Mouse (Mus musculus) stomach, embryonic 14.5 days (tissue): ENCODE results near the gene Rftn1. TPM values are rescaled to one million over a fixed set of nuclear protein-coding genes. Genes with fewer than 3 reads are reported as not detected.

ENCODE experiments used
- ATAC-seq: fragments of 200-750 bp; cut with Nextera tagmentation; 2 replicates; pipeline ENCODE4 v1.8.0; 2017; ENCODE audit warnings: low read depth, moderate TSS enrichment; ENCODE audit not compliant: insufficient number of reproducible peaks, insufficient read depth, low FRiP score
- H3K27ac ChIP-seq: fragments of 300-500 bp; sonication (generic); 2 replicates; pipeline ENCODE4 v1.5.1; 2014; ENCODE audit warnings: mild to moderate bottlenecking, low read length, moderate library complexity, mixed read lengths
- H3K27me3 ChIP-seq: fragments of 300-500 bp; sonication (generic); 2 replicates; pipeline ENCODE4 v1.6.1; 2014; ENCODE audit warnings: low read length, control low read depth, mixed read lengths; ENCODE audit not compliant: control insufficient read depth, insufficient read depth
- H3K36me3 ChIP-seq: fragments of 300-500 bp; sonication (generic); 2 replicates; pipeline ENCODE4 v1.6.1; 2014; ENCODE audit warnings: mild to moderate bottlenecking, control low read depth, low read length, moderate library complexity, mixed read lengths; ENCODE audit not compliant: control insufficient read depth, insufficient read depth
- H3K4me1 ChIP-seq: fragments of 300-500 bp; sonication (generic); 2 replicates; pipeline ENCODE4 v1.6.1; 2014; ENCODE audit warnings: low read length, control low read depth, mixed read lengths; ENCODE audit not compliant: control insufficient read depth, insufficient read depth
- H3K4me2 ChIP-seq: fragments of 300-500 bp; sonication (generic); replicated peaks from 2 replicates; pipeline ENCODE4 v1.6.1; 2014; ENCODE audit warnings: low read depth, low read length, control low read depth
- H3K4me3 ChIP-seq: fragments of 300-500 bp; sonication (generic); 2 replicates; pipeline ENCODE4 v1.5.1; 2014; ENCODE audit warnings: low read depth, low read length, control low read depth
- H3K9ac ChIP-seq: fragments of 300-500 bp; sonication (generic); replicated peaks from 2 replicates; pipeline ENCODE4 v1.6.1; 2014; ENCODE audit warnings: low read depth, mild to moderate bottlenecking, control low read depth, low read length, moderate library complexity, mixed read lengths
- H3K9me3 ChIP-seq: fragments of 300-500 bp; sonication (generic); 2 replicates; pipeline ENCODE4 v1.6.1; 2016; ENCODE audit warnings: low read depth, low read length, control low read depth; ENCODE audit not compliant: control insufficient read depth
- WGBS: fragments of 180-500 bp; shearing (Covaris S2); extraction: QIAGEN DNeasy Blood & Tissue Kit; methylation state at CpG from one replicate; pipeline ENCODE4 v1.1.7; 2014; 5-methylcytosine and 5-hydroxymethylcytosine counted together
- polyA plus RNA-seq: library from polyadenylated mRNA; unstranded; fragments of >200 nt; fragmentation: Nextera tagmentation; extraction: Ambion mirVana; gene quantifications from 2 replicates; pipeline ENCODE4 v1.2.1, GENCODE M21; 2014

Gene Rftn1
- polyA plus RNA-seq, 1 experiment from 2014 or later = 9.3 TPM

DNA sequence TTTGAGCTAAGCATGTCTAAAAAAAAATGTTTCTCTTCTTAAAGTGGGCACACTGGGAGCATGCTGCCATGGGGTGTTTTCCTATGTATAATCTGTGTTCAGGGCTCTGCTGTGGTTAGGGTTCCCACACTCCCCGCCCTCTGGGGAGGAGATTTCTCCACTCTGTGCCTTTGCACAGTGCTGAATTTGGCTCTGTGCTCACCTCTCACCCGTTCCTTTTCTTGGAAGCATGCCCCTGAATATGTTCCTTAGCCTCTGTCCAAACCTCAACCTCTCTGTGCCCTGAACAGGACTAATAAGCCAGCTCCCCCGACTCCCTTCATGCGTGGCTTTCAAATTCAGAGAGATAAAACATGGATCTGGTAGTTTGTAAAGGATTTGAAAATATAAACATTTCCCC lies 39.1 kb upstream of the Rftn1 start:
- WGBS = 45% methylated on average over 4 of the region's 4 CpGs
- Histone ChIP-seq H3K4me2 (no peak overlapping the region), H3K4me3 (no peak overlapping the region), H3K9ac (no peak overlapping the region), H3K9me3 (no peaks in the 10 kb centered on the region), H3K4me1 (no peaks in the 10 kb centered on the region), H3K27me3 (no peaks in the 10 kb centered on the region), H3K27ac (no peak overlapping the region; the same call in 1 of the 2 replicates), H3K36me3 (no peaks in the 10 kb centered on the region)
- peak; percentile 20; the same call in 1 of the 2 replicates for ATAC-seq

GRCm38 (mm10) chr17:50227366-50227765 lies 36.9 kb upstream of the Rftn1 start:
- WGBS = 62% methylated on average over 7 of the region's 7 CpGs
- Histone ChIP-seq H3K4me2 (no peak overlapping the region), H3K9ac (no peak overlapping the region), H3K9me3 (no peaks in the 10 kb centered on the region), H3K4me1 (no peaks in the 10 kb centered on the region), H3K27me3 (no peaks in the 10 kb centered on the region), H3K27ac (no peak overlapping the region), H3K4me3 (no peak overlapping the region), H3K36me3 (no peaks in the 10 kb centered on the region)
- ATAC-seq = no peak

DNA sequence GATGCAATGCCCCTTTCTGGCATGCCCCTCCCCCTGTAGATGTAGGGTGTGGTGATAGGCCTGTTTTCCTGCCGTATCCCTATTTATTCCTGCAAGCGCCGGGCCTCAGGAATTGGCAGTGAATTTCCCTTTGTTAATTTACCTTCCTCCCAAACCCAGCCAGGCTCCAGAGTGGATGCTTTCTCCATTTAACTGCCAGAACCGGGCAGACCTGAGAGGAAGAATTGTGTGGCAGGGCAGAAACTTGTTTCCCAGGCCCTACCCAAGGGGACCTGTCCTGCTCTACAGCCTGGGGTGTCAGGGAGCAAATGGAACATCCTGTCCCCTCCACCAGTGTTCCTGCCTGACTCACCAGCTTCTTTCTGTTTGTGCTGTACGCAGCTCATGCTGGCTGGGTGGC lies 34.2 kb upstream of the Rftn1 start:
- no peak overlapping the region for H3K4me2 ChIP-seq
- no peaks in the 10 kb centered on the region for H3K4me1 ChIP-seq
- 69% methylated on average over 5 of the region's 5 CpGs for WGBS
- no peak for ATAC-seq
- H3K9me3 ChIP-seq = no peaks in the 10 kb centered on the region
- H3K27ac ChIP-seq = no peak overlapping the region
- no peaks in the 10 kb centered on the region for H3K27me3 ChIP-seq
- no peak overlapping the region for H3K9ac ChIP-seq
- H3K36me3 ChIP-seq = no peaks in the 10 kb centered on the region
- H3K4me3 ChIP-seq = no peak overlapping the region

- Histone ChIP-seq H3K9me3 (no peaks in the 10 kb centered on the region), H3K4me3 (no peak overlapping the region), H3K4me2 (no peak overlapping the region), H3K27ac (no peak overlapping the region), H3K36me3 (no peaks in the 10 kb centered on the region), H3K27me3 (no peaks in the 10 kb centered on the region), H3K9ac (no peak overlapping the region), H3K4me1 (no peaks in the 10 kb centered on the region)
- WGBS = 69% methylated on average over 4 of the region's 4 CpGs
- no peak for ATAC-seq
Observed at GRCm38 (mm10) chr17:50217978-50218377, 27.5 kb upstream of the Rftn1 start.

GRCm38 (mm10) chr17:50215104-50215503 lies 24.6 kb upstream of the Rftn1 start:
- Histone ChIP-seq H3K4me3 (no peak overlapping the region), H3K9ac (no peak overlapping the region), H3K4me2 (no peak overlapping the region), H3K27me3 (no peaks in the 10 kb centered on the region), H3K9me3 (no peaks in the 10 kb centered on the region), H3K4me1 (no peaks in the 10 kb centered on the region), H3K36me3 (no peaks in the 10 kb centered on the region), H3K27ac (no peak overlapping the region)
- no peak for ATAC-seq
- 89% methylated on average over 6 of the region's 6 CpGs for WGBS

GRCm38 (mm10) chr17:50213117-50213516 lies 22.6 kb upstream of the Rftn1 start:
- Histone ChIP-seq H3K4me2 (no peak overlapping the region), H3K27me3 (no peaks in the 10 kb centered on the region), H3K9ac (no peak overlapping the region), H3K9me3 (no peaks in the 10 kb centered on the region), H3K4me1 (no peaks in the 10 kb centered on the region), H3K4me3 (no peak overlapping the region), H3K36me3 (no peaks in the 10 kb centered on the region), H3K27ac (no peak overlapping the region)
- ATAC-seq = no peak
- 76% methylated on average over 4 of the region's 4 CpGs for whole genome bisulfite sequencing

DNA sequence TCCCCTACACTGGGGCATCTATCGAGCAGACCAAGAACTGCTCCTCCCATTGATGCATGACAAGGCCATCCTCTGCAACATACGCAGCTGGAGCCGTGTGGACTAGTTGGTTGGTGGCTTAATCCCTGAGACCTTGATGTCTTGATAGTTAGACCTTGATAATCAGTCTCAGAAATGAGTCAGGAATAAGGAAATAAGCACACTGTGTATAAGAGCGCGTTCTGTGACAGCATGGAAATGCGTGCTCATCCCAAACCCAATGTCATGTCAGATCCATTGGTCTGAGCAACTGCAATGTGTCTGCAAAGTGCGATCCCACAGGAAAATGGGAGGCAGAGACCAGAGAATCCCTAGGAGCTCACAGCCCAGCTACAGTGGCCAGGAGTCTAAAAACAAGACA lies 21.3 kb upstream of the Rftn1 start:
- H3K27me3 ChIP-seq = no peaks in the 10 kb centered on the region
- no peak for ATAC-seq
- H3K36me3 ChIP-seq = no peaks in the 10 kb centered on the region
- H3K4me2 ChIP-seq = no peak overlapping the region
- no peak overlapping the region for H3K9ac ChIP-seq
- no peaks in the 10 kb centered on the region for H3K4me1 ChIP-seq
- H3K9me3 ChIP-seq = no peaks in the 10 kb centered on the region
- H3K4me3 ChIP-seq = no peak overlapping the region
- no peak overlapping the region for H3K27ac ChIP-seq
- 92% methylated on average over 7 of the region's 7 CpGs for WGBS

- Histone ChIP-seq H3K4me1 (no peaks in the 10 kb centered on the region), H3K4me3 (no peak overlapping the region), H3K27me3 (no peaks in the 10 kb centered on the region), H3K4me2 (no peak overlapping the region), H3K27ac (no peak overlapping the region), H3K36me3 (no peaks in the 10 kb centered on the region), H3K9ac (no peak overlapping the region), H3K9me3 (no peaks in the 10 kb centered on the region)
- WGBS = 88% methylated on average over 6 of the region's 6 CpGs
- ATAC-seq = no peak
Observed at GRCm38 (mm10) chr17:50209831-50210230, 19.4 kb upstream of the Rftn1 start.
